Mouse (Mus musculus) left cerebral cortex, adult 9 months (tissue): ENCODE data around the gene Actr3.

Experiments used
- DNase-seq, 2 experiments: peaks; one replicate each; pipeline ENCODE4 v3.0.0; 2022; ENCODE audit warnings: low spot score in 2 of 2

Gene Actr3

DNA sequence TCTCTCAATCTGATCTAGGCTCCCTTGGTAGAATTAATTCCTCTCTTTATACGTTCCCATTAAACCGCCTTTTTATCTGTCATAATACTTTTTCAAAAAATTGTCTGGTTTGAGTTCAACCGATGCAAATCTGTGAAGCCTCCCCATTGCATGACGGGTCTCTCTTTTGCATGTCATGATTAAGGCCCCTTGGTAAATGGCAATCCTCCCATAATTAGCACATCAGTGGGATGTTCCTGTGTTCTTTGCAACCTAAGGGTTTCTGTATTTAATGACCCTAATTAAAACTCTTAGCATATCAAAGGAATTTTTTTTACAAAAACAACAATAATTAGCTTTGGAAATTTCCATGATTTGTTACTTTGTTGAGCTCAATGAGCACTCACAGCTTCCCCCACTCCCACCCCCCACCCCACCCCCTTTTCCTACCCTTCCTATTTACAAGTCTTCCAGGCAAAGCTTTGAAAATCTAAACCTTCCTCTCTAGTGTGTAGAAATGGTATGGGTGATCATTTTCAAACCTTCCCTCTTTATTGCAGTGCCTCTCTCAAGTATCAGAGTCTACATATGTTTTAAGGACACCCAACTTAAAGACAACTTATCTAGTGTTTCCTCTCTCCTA is 84.0 kb downstream of the Actr3 start:
- DNase-seq = no peak

DNA sequence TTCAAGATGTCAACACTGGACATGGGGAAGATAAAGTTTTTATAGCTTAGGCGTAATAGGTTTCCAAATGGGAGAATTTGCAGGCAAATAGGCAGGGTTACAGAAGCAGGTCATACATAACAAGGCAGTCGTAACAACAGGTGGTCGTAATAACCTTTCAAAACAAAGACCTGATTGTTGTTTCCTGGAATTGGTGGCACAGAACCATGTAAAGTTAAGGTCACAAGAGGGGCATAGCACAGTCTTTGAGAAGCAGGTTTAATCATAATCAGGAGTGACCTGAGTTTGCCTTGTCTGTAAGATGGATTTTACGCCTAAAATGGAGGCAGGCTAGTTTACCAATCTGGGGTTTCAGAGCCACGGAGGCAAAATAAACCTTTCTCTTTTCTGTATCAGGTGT is 84.7 kb downstream of the Actr3 start:
- no peak for DNase-seq

DNA sequence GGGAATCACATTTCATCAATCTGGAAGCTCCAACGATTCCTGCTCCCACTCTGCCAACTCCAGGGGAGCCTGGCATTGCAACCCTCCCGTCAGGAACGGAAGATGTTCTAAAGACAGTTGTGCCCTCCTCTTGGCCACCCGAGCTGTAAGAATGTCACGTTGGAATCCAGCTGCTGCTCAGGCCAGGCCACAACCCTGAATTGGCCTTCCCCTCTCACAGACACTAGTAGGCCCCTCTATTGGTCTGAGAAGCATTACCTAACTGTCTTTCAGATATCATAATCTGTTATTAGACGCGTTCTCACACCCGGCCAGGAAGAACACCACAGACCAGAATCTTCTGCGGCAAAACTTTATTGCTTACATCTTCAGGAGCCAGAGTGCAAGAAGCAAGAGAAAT is 89.7 kb downstream of the Actr3 start:
- no peak for DNase-seq

DNA sequence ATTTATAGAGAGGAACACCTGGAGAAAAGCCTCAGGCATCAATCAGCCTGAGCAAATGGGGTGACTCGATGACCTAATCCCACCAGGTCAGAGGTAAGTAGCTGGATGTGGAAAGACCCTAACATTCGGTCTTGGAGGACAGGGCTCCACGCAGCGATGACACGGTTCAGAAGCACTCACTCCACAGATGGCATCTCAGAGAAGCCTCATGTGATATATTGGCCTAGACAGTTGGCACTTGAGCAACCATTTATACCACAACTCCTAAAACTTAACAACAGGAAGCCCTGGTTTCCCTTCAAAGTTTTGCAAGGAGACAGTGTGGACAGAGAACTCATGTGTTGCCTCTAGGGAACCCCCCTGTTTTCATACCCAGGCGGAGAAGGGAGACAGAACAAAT is 90.1 kb downstream of the Actr3 start:
- DNase-seq = no peak

DNA sequence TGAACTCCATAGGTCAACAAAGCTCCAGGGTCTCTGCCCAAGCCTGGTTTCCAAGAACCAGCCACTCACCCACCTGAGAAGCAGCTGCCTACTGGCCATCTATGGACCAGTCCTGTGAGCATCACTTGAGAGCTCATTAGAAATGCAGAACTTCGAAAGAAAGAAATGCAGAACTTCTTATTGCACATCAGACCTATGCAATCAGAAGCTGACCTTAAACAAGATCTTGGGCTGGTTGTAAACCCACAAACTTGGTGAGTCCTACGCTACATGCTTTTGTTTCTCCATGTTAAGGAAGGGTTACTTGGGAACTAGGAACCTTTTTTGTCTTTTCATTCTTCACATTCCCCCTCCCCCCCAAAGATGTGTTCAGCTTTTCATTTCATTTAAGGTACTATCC is 92.4 kb downstream of the Actr3 start:
- no peak for DNase-seq
